7 mouse cellular contexts compared by ENCODE assay signal in genomic region chr14:24579153-24579795, GRCm38 (mm10).
DNase-seq lines count a peak whose midpoint lies in the region.

No protein-coding gene starts in this region.

- intact Hi-C loops in gastrocnemius, postnatal 14 days (cut with DNase I; ENCODE audit: low total_unique reads): no loop called here
- intact Hi-C loops in left cerebral cortex, postnatal 25 days (cut with DNase I): loop anchor here (2.0 kb wide), 1 partner anchor 38 kb away; no protein-coding TSS in a partner anchor

- peak; percentile 39 for DNase-seq in WW6 (ENCODE audit: low read depth, low spot score)
- DNase-seq in cerebellum, postnatal 10 days: peak; percentile 52 to 62
- peak; percentile 11 for DNase-seq in gastrocnemius, postnatal 14 days
- DNase-seq in left cerebral cortex, postnatal 25 days (ENCODE audit: low spot score in 2 of 2): peak; percentile 50 to 52
- DNase-seq in right cerebral cortex, postnatal 10 days (ENCODE audit: low spot score in 2 of 2): peak; percentile 36 to 42
- no peak for DNase-seq in lung, adult 18-20 months
- DNase-seq in urinary bladder, adult 18-20 months (ENCODE audit: low spot score in 2 of 2): no peak

Comparison
In these comparisons a context has a peak if more than half of its experiments do, and no peak if none do; other contexts are left out.
1. DNase-seq: peak in WW6 (single experiment), cerebellum, postnatal 10 days (2 of 2), gastrocnemius, postnatal 14 days (single experiment), left cerebral cortex, postnatal 25 days (2 of 2) and right cerebral cortex, postnatal 10 days (2 of 2); none in lung, adult 18-20 months (0 of 2) and urinary bladder, adult 18-20 months (0 of 2).